Mouse (Mus musculus): ENCODE results near the gene Gprc5b.

GRCm38 (mm10) chr7:118925547-118925946 lies 69.5 kb downstream of the Gprc5b start:
- TF ChIP-seq CTCF (IDR thresholded peaks at IDR 0.05; ENCODE audit: extremely low read depth, insufficient read length, insufficient replicate concordance, low read depth, low read length) (no peak), POLR2A (IDR thresholded peaks at IDR 0.05; ENCODE audit: low read depth, low read length) (no peak)

Measured in small intestine, adult 2 months (tissue).